In genomic region chr2:61655046-61655381, GRCm38 (mm10) we compare ENCODE assay signal across 8 mouse cellular contexts. TPM values are rescaled to one million over a fixed set of nuclear protein-coding genes. Genes with fewer than 3 reads are reported as not detected.
DNase-seq lines count a peak whose midpoint lies in the region; ATAC-seq lines count a peak whose summit lies in the region.

No protein-coding gene starts in this region.

- peaks cover 4% of the 10 kb centered on the region; the same call in 1 of the 2 replicates for H3K4me1 ChIP-seq in neural tube, embryonic 11.5 days (ENCODE audit: control insufficient read depth, insufficient read depth, low read length)
- H3K4me1 ChIP-seq in limb, embryonic 15.5 days, result peaks cover 21% of the 10 kb centered on the region

- H3K4me2 ChIP-seq in neural tube, embryonic 11.5 days (ENCODE audit: low read depth), result peak overlapping the region; percentile 92
- peak overlapping the region; percentile 98 for H3K4me2 ChIP-seq in limb, embryonic 15.5 days

- WGBS in neural tube, embryonic 11.5 days, result 6% methylated on average over 12 of the region's 12 CpGs
- 14% methylated on average over 12 of the region's 12 CpGs for WGBS in limb, embryonic 15.5 days

- peak overlapping the region; percentile 54 for H3K4me3 ChIP-seq in neural tube, embryonic 11.5 days (ENCODE audit: low read depth, low read length)
- H3K4me3 ChIP-seq in limb, embryonic 15.5 days, result peak overlapping the region; percentile 59

- DNase-seq in cerebellum, adult 8-10 months, result peak; percentile 16
- no peak for DNase-seq in cerebellum, postnatal 25 days
- peak; percentile 31 for DNase-seq in neural tube, embryonic 11.5 days (ENCODE audit: low spot score)
- DNase-seq in neural tube, embryonic 10.5 days (ENCODE audit: extremely low spot score, low spot score), result no peak
- DNase-seq in testis, postnatal 14 days (ENCODE audit: low spot score), result peak; percentile 12
- DNase-seq in Muller cell, postnatal 12 days (ENCODE audit: inconsistent ontology term), result no peak
- DNase-seq in layer of hippocampus, postnatal 36 days, result no peak

- peak overlapping the region; percentile 70 for H3K9ac ChIP-seq in neural tube, embryonic 11.5 days (ENCODE audit: low read length)
- H3K9ac ChIP-seq in limb, embryonic 15.5 days, result no peak overlapping the region

- 0 out of 2 replicates have a peak overlapping the region, but pooled peaks have one; percentile 7 for H3K27ac ChIP-seq in neural tube, embryonic 11.5 days (ENCODE audit: low read depth, low read length)
- H3K27ac ChIP-seq in limb, embryonic 15.5 days, result no peak overlapping the region

- H3K36me3 ChIP-seq in neural tube, embryonic 11.5 days (ENCODE audit: control insufficient read depth, insufficient read depth, low read length), result no peaks in the 10 kb centered on the region
- H3K36me3 ChIP-seq in limb, embryonic 15.5 days, result peaks cover 2% of the 10 kb centered on the region; the same call in 1 of the 2 replicates

- no peaks in the 10 kb centered on the region for H3K27me3 ChIP-seq in neural tube, embryonic 11.5 days (ENCODE audit: control insufficient read depth, insufficient read depth, low read length)
- H3K27me3 ChIP-seq in limb, embryonic 15.5 days, result peaks cover 14% of the 10 kb centered on the region

- H3K9me3 ChIP-seq in neural tube, embryonic 11.5 days (ENCODE audit: control insufficient read depth, low read length), result no peaks in the 10 kb centered on the region
- H3K9me3 ChIP-seq in limb, embryonic 15.5 days, result no peaks in the 10 kb centered on the region

- ATAC-seq in neural tube, embryonic 11.5 days (ENCODE audit: insufficient read depth, low FRiP score, low TSS enrichment), result peak; percentile 18; the same call in 1 of the 2 replicates
- no peak for ATAC-seq in limb, embryonic 15.5 days (ENCODE audit: insufficient number of reproducible peaks, low FRiP score, low TSS enrichment, low read depth)

RNA-seq across cellular contexts. Expression of gene Psmd14, which starts 56.5 kb away (rescaled TPM):
- polyA plus RNA-seq in neural tube, embryonic 11.5 days (2014; fragmentation: Nextera tagmentation; extraction: Ambion mirVana), result 268 TPM in 2 replicates
- polyA plus RNA-seq in limb, embryonic 15.5 days (2015; fragmentation: Nextera tagmentation; extraction: Ambion mirVana), result 158 and 167 TPM in 2 replicates
- 100 to 1,000 TPM; 119 to 124 TPM for total RNA-seq in layer of hippocampus, postnatal 36 days (2021)

Comparison
In these comparisons a context has a peak if more than half of its experiments do, and no peak if none do; other contexts are left out.
1. DNase-seq: peak in cerebellum, adult 8-10 months (single experiment), neural tube, embryonic 11.5 days (single experiment) and testis, postnatal 14 days (single experiment); none in cerebellum, postnatal 25 days (0 of 2), neural tube, embryonic 10.5 days (single experiment), Muller cell, postnatal 12 days (single experiment) and layer of hippocampus, postnatal 36 days (0 of 2).